Comparison of ENCODE assay signal across 8 mouse cellular contexts in the genomic region with DNA sequence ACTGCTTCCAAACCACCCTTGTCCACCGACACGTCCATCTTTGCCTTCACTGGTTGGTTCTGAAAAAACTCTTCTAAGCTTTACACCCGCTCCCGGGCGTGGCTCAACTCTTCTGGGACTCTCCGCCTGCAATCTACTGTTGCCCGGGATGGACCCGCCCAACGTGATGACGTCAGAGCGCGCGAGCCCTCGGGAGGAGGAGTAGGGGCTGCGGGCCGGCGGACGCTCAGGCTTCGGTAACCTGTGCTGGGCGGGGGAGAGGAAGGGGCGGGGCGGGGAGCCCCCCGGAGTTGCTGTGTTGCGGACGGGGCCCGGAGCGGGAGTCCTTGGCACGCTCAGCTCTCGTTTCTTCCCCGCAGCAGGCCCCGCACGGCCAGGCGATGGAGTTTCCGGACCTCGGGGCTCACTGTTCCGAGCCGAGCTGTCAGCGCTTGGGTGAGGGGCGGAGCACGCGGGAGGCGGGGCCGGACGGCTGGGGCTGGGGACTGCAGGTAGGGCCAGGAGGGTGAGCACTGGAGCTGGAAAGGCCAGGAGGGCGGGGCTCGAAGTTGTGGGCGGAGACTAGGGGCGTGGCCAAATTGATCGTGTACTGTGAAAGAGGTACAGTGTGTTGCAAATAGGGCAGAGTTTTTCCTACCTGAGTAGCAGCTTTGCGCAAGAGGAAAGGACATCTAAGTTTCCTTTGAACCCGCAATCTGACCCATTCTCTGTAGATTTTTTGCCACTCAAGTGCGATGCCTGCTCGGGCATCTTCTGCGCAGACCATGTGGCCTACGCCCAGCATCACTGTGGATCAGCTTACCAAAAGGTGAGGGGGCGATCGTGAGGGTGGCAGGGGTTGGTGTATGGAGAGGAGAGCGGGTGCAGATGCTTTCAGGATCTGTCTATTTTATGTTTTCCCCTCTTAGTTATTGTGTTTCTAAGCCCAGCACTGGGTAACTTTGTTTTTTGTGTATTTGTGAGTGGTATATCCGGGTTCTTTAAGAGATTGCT. TPM values are rescaled to one million over a fixed set of nuclear protein-coding genes. Genes with fewer than 3 reads are reported as not detected.
DNase-seq lines count a peak whose midpoint lies in the region; ATAC-seq lines count a peak whose summit lies in the region.

Gene Zfand2b, plus strand, starts transcription at position 175 of the 993 bp plus-strand sequence.

- no peaks in the 10 kb centered on the region for H3K9me3 ChIP-seq in forebrain, embryonic 14.5 days (replicated peaks; ENCODE audit: control insufficient read depth, low read length)
- H3K9me3 ChIP-seq in neural tube, embryonic 15.5 days (replicated peaks), result no peaks in the 10 kb centered on the region

- H3K27ac ChIP-seq in forebrain, embryonic 14.5 days (ENCODE audit: low read depth, low read length), result peak within 1 kb of the TSS; percentile 82
- peak within 1 kb of the TSS; percentile 96 for H3K27ac ChIP-seq in neural tube, embryonic 15.5 days (replicated peaks)

- peak within 1 kb of the TSS; percentile 68 for H3K9ac ChIP-seq in forebrain, embryonic 14.5 days (ENCODE audit: low read length)
- peak within 1 kb of the TSS; percentile 83 for H3K9ac ChIP-seq in neural tube, embryonic 15.5 days (replicated peaks)

- peak within 1 kb of the TSS; percentile 67 for H3K4me3 ChIP-seq in forebrain, embryonic 14.5 days (ENCODE audit: low read depth, low read length)
- H3K4me3 ChIP-seq in neural tube, embryonic 15.5 days (replicated peaks), result peak within 1 kb of the TSS; percentile 89

- intact Hi-C loops in heart, postnatal 14 days (cut with DNase I), result no loop called here

- H3K36me3 ChIP-seq in forebrain, embryonic 14.5 days (ENCODE audit: control insufficient read depth, insufficient read depth, low read length), result peaks cover 33% of the 10 kb centered on the region
- peaks cover 36% of the 10 kb centered on the region for H3K36me3 ChIP-seq in neural tube, embryonic 15.5 days

- peak; percentile 99 for DNase-seq in ES-CJ7 (ENCODE audit: low read depth, low spot score)
- DNase-seq in cerebellum, adult 11 months, result peak; percentile 96
- peak; percentile 96 for DNase-seq in forebrain, embryonic 14.5 days (ENCODE audit: low spot score)
- DNase-seq in heart, postnatal 14 days, result peak; percentile 96 to 98
- peak; percentile 96 for DNase-seq in layer of hippocampus, adult 11-12 months (ENCODE audit: low spot score)
- peak; percentile 98 to 99 for DNase-seq in lung, adult 18-20 months
- peak; percentile 94 for DNase-seq in testis, postnatal 14 days (ENCODE audit: low spot score)

- WGBS in forebrain, embryonic 14.5 days, result 1% methylated on average over 59 of the region's 59 CpGs
- WGBS in neural tube, embryonic 15.5 days, result under 1% methylated on average over 52 of the region's 59 CpGs

- 0 out of 2 replicates have a peak, but pooled peaks cover 8% of the 10 kb centered on the region for H3K4me1 ChIP-seq in forebrain, embryonic 14.5 days (ENCODE audit: control insufficient read depth, insufficient read depth, low read length)
- peaks cover 21% of the 10 kb centered on the region for H3K4me1 ChIP-seq in neural tube, embryonic 15.5 days

- ATAC-seq in forebrain, embryonic 14.5 days, result peak; percentile 98
- peak; percentile 97 for ATAC-seq in neural tube, embryonic 15.5 days (ENCODE audit: low FRiP score)

- peak within 1 kb of the TSS; percentile 68 for H3K4me2 ChIP-seq in forebrain, embryonic 14.5 days (ENCODE audit: low read length)
- H3K4me2 ChIP-seq in neural tube, embryonic 15.5 days, result peak within 1 kb of the TSS; percentile 79

- H3K27me3 ChIP-seq in forebrain, embryonic 14.5 days (replicated peaks; ENCODE audit: control insufficient read depth, insufficient read depth, low read length), result no peaks in the 10 kb centered on the region
- H3K27me3 ChIP-seq in neural tube, embryonic 15.5 days (replicated peaks), result no peaks in the 10 kb centered on the region

RNA-seq across cellular contexts. Expression of gene Zfand2b, which starts in this region (rescaled TPM):
- 41.2 and 46.8 TPM in 2 replicates for polyA plus RNA-seq in forebrain, embryonic 14.5 days (2014; fragmentation: Nextera tagmentation; extraction: Ambion mirVana)
- 10 to 100 TPM; 16.0 to 16.7 TPM for total RNA-seq in heart, postnatal 14 days (2021)
- polyA plus RNA-seq in neural tube, embryonic 15.5 days (2015; fragmentation: Nextera tagmentation; extraction: Ambion mirVana), result 37.3 and 40.0 TPM in 2 replicates

Comparison
In these comparisons a context has a peak if more than half of its experiments do, and no peak if none do; other contexts are left out.
1. Peak in every context shown above with its lines: DNase-seq, ATAC-seq, H3K4me3 ChIP-seq and H3K27ac ChIP-seq.